Mouse (Mus musculus): Measurements from ENCODE around the gene Gm21394. TPM values are rescaled to one million over a fixed set of nuclear protein-coding genes. Genes with fewer than 3 reads are reported as not detected.
"Not testable (repeated sequence)": the region's sequence is repeated elsewhere in the genome, so short reads cannot be mapped to it uniquely, and the experiment has no call there.

Gene Gm21394
- not detected in 2 replicates for polyA plus RNA-seq (2015; fragmentation: Nextera tagmentation; extraction: Ambion mirVana)

- not testable (repeated sequence) for H3K4me3 ChIP-seq; H3K9me3 ChIP-seq; H3K27ac ChIP-seq (replicated peaks); H3K36me3 ChIP-seq; H3K27me3 ChIP-seq; H3K4me2 ChIP-seq; H3K4me1 ChIP-seq (replicated peaks); H3K9ac ChIP-seq; ATAC-seq (ENCODE audit: low FRiP score, low read depth)
- no CpG with 5 or more reads among the region's 4 CpGs for WGBS
Measured at GRCm38 (mm10) chrY:84564807-84565206, at the start of gene Gm21394. Gene Gm21394 (minus strand): TSS chrY:84564907.

Other genes starting within 250 kb of the Gm21394 start
- not detected in 2 replicates for gene Gm21409, start 181.8 kb upstream of the Gm21394 start, polyA plus RNA-seq (2015; fragmentation: Nextera tagmentation; extraction: Ambion mirVana)

All from hindbrain, embryonic 15.5 days (tissue).